Comparison of ENCODE assay signal across 8 mouse cellular contexts in the genomic region with DNA sequence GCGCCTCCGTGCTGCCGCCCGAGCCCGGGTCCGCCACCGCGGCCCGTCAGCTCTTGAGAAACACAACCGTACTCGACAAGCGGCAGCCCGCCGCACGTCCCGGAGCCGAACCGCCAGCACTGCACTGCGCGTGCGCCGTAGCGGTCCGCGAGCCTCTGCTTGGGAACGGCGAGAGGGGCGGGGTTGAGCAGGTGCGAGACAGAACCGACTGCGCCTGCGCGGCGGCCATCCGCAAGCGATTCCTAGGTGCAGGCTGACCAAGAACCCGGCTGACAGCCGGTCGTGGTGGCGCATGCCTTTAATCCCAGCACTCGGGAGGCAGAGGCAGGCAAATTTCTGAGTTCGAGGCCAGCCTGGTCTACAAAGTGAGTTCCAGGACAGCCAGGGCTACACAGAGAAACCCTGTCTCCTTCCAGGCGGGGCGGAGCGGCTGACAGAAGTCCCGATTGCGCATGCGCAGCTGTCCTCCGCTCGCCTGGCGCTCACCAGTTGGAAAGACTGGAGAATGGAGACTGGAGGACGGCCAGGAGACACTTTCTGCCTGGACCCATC. TPM values are rescaled to one million over a fixed set of nuclear protein-coding genes. Genes with fewer than 3 reads are reported as not detected.
DNase-seq lines count a peak whose midpoint lies in the region; ATAC-seq lines count a peak whose summit lies in the region.

A gene (minus strand): TSS at position 126 of the 552 bp plus-strand sequence.

- peak; percentile 84 for ATAC-seq in inflammation-experienced regulatory T-cells, adult 6 months
- ATAC-seq in megakaryocyte-erythroid progenitor cell, adult 5-6 weeks (replicated peaks; ENCODE audit: low FRiP score, low TSS enrichment, poor library complexity, severe bottlenecking): peak; percentile 88

- intact Hi-C loops in gastrocnemius, postnatal 14 days (cut with DNase I; ENCODE audit: low total_unique reads): no loop called here
- intact Hi-C loops in left cerebral cortex, postnatal 10 days (cut with DNase I): no loop called here

- peak; percentile 97 to 99 for DNase-seq in adrenal gland, adult (ENCODE audit: inconsistent age in 2 of 2, low spot score in 1 of 2)
- peak; percentile 95 for DNase-seq in embryo, embryonic 10.5 days (ENCODE audit: low spot score)
- peak; percentile 96 for DNase-seq in gastrocnemius, postnatal 14 days
- peak; percentile 92 to 97 for DNase-seq in left cerebral cortex, postnatal 10 days (ENCODE audit: extremely low spot score in 1 of 2, low spot score in 2 of 2)
- DNase-seq in right cerebral cortex, postnatal 25 days: peak; percentile 94
- DNase-seq in urinary bladder, postnatal 4 days (ENCODE audit: low spot score in 2 of 2): peak; percentile 91 to 95

RNA-seq across cellular contexts. Expression of the gene that starts here (rescaled TPM):
- 10 to 100 TPM; 23.0 to 23.7 TPM for total RNA-seq in gastrocnemius, postnatal 14 days (2021)
- polyA plus RNA-seq in inflammation-experienced regulatory T-cells, adult 6 months (2017; shearing (Covaris generic)): 1 to 10 TPM; 3.6 to 6.0 (median 5.8) TPM
- total RNA-seq in left cerebral cortex, postnatal 10 days (2021): 10 to 100 TPM; 56.6 to 57.7 TPM
- total RNA-seq in megakaryocyte-erythroid progenitor cell, adult 5-6 weeks (2014; fragmentation: Nextera tagmentation): 25.2 and 26.5 TPM in 2 replicates
- 76.2 and 107 TPM in 2 replicates for total RNA-seq in megakaryocyte-erythroid progenitor cell, adult 5-6 weeks (2017)

Comparison
In these comparisons a context has a peak if more than half of its experiments do, and no peak if none do; other contexts are left out.
1. Peak in every context shown above with its lines: DNase-seq and ATAC-seq.